Comparison of ENCODE assay signal across 11 mouse cellular contexts in the genomic region with DNA sequence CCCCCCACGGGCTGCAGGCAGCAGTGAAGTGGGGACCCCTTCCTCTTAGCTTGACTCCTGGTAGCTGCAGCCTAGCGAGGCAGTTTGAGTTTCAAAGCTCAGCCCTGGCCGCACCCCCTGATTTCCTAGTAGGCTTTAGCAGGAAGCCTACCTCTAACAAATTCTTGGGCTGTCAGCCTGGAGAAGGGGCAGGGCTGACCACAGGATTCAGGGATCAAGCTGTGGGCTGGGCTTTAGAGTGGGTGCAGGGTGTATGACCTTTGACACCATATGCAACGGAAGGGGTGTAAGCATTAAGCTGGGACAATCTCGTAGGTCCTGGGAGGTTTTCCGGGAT. TPM values are rescaled to one million over a fixed set of nuclear protein-coding genes. Genes with fewer than 3 reads are reported as not detected.
DNase-seq lines count a peak whose midpoint lies in the region; ATAC-seq and TF ChIP-seq lines count a peak whose summit lies in the region.
"Had no signal": no experiment of that assay in that cellular context is flagged by ENCODE, and none has a peak within 500 bp of the region (broad histone marks: within the 10 kb centered on the region; RNA-seq: fewer than 3 reads in every experiment).

No protein-coding gene starts in this region.

- 0 out of 2 replicates have a peak, but pooled peaks have one; percentile 2 for ATAC-seq in hindbrain, embryonic 12.5 days (ENCODE audit: low FRiP score)
- ATAC-seq in hindbrain, embryonic 16.5 days = no peak
- 0 out of 2 replicates have a peak, but pooled peaks have one; percentile 2 for ATAC-seq in kidney, embryonic 15.5 days (replicated peaks; ENCODE audit: low FRiP score)
- ATAC-seq in neural tube, embryonic 15.5 days (ENCODE audit: low FRiP score) = no peak

- H3K9me3 ChIP-seq in hindbrain, embryonic 12.5 days (replicated peaks) = no peaks in the 10 kb centered on the region
- H3K9me3 ChIP-seq in hindbrain, embryonic 16.5 days (ENCODE audit: control insufficient read depth, low read length) = no peaks in the 10 kb centered on the region
- no peaks in the 10 kb centered on the region for H3K9me3 ChIP-seq in embryonic facial prominence, embryonic 10.5 days
- H3K9me3 ChIP-seq in kidney, embryonic 15.5 days (replicated peaks) = no peaks in the 10 kb centered on the region
- H3K9me3 ChIP-seq in neural tube, embryonic 15.5 days (replicated peaks) = no peaks in the 10 kb centered on the region
- H3K9me3 ChIP-seq: embryonic facial prominence, embryonic 13.5 days; limb, embryonic 15.5 days had no signal

- H3K4me2 ChIP-seq in hindbrain, embryonic 12.5 days (replicated peaks) = no peak overlapping the region
- no peak overlapping the region for H3K4me2 ChIP-seq in hindbrain, embryonic 16.5 days (ENCODE audit: low read length)
- peak overlapping the region; percentile 41 for H3K4me2 ChIP-seq in kidney, embryonic 15.5 days
- H3K4me2 ChIP-seq in neural tube, embryonic 15.5 days = no peak overlapping the region
- H3K4me2 ChIP-seq: embryonic facial prominence, embryonic 13.5 days; limb, embryonic 15.5 days had no signal

- TF ChIP-seq POLR2A in thymus, adult 2 months (IDR thresholded peaks at IDR 0.05; ENCODE audit: control insufficient read depth, extremely low read depth, insufficient read depth, low read length, poor library complexity) = no peak

- H3K27me3 ChIP-seq in hindbrain, embryonic 12.5 days = no peaks in the 10 kb centered on the region
- H3K27me3 ChIP-seq in hindbrain, embryonic 16.5 days (replicated peaks; ENCODE audit: control insufficient read depth, insufficient read depth, low read length) = no peaks in the 10 kb centered on the region
- H3K27me3 ChIP-seq in embryonic facial prominence, embryonic 10.5 days (replicated peaks; ENCODE audit: low read depth, poor library complexity, severe bottlenecking) = no peaks in the 10 kb centered on the region
- H3K27me3 ChIP-seq in kidney, embryonic 15.5 days = no peaks in the 10 kb centered on the region
- no peaks in the 10 kb centered on the region for H3K27me3 ChIP-seq in thymus, adult 2 months (ENCODE audit: control insufficient read depth, insufficient read depth, low read length)
- H3K27me3 ChIP-seq in neural tube, embryonic 15.5 days (replicated peaks) = no peaks in the 10 kb centered on the region
- H3K27me3 ChIP-seq: embryonic facial prominence, embryonic 13.5 days; limb, embryonic 15.5 days had no signal

- no peak overlapping the region for H3K27ac ChIP-seq in hindbrain, embryonic 12.5 days
- no peak overlapping the region for H3K27ac ChIP-seq in hindbrain, embryonic 16.5 days (ENCODE audit: low read depth, low read length)
- peak overlapping the region; percentile 69 for H3K27ac ChIP-seq in embryonic facial prominence, embryonic 10.5 days (replicated peaks)
- peak overlapping the region; percentile 61 for H3K27ac ChIP-seq in kidney, embryonic 15.5 days
- H3K27ac ChIP-seq in thymus, adult 2 months (ENCODE audit: control insufficient read depth, insufficient read depth, low read length) = no peak overlapping the region
- H3K27ac ChIP-seq in neural tube, embryonic 15.5 days (replicated peaks) = no peak overlapping the region
- H3K27ac ChIP-seq: embryonic facial prominence, embryonic 13.5 days had no signal

- DNase-seq in embryonic facial prominence, embryonic 10.5 days (ENCODE audit: low spot score) = no peak
- peak; percentile 32 for DNase-seq in lung, postnatal 14 days
- DNase-seq in ovary, postnatal 36 days (ENCODE audit: low spot score) = no peak
- no peak for DNase-seq in thymus, adult 2 months
- DNase-seq: retina, postnatal 1 day had no signal

- H3K4me1 ChIP-seq in hindbrain, embryonic 12.5 days = peaks cover 27% of the 10 kb centered on the region
- H3K4me1 ChIP-seq in hindbrain, embryonic 16.5 days (ENCODE audit: control insufficient read depth, insufficient read depth, low read depth, low read length) = no peaks in the 10 kb centered on the region
- peaks cover 56% of the 10 kb centered on the region for H3K4me1 ChIP-seq in embryonic facial prominence, embryonic 10.5 days
- H3K4me1 ChIP-seq in kidney, embryonic 15.5 days = peaks cover 62% of the 10 kb centered on the region
- no peaks in the 10 kb centered on the region for H3K4me1 ChIP-seq in thymus, adult 2 months (replicated peaks; ENCODE audit: control insufficient read depth, insufficient read depth, low read length)
- H3K4me1 ChIP-seq in neural tube, embryonic 15.5 days = peaks cover 19% of the 10 kb centered on the region

- H3K9ac ChIP-seq in hindbrain, embryonic 12.5 days = no peak overlapping the region
- no peak overlapping the region; the same call in 1 of the 2 replicates for H3K9ac ChIP-seq in hindbrain, embryonic 16.5 days (ENCODE audit: low read depth, low read length)
- peak overlapping the region; percentile 7; the same call in 1 of the 2 replicates for H3K9ac ChIP-seq in kidney, embryonic 15.5 days
- no peak overlapping the region for H3K9ac ChIP-seq in neural tube, embryonic 15.5 days (replicated peaks)
- H3K9ac ChIP-seq: embryonic facial prominence, embryonic 13.5 days; limb, embryonic 15.5 days had no signal

- TF ChIP-seq CTCF in thymus, adult 2 months (IDR thresholded peaks at IDR 0.05; ENCODE audit: borderline replicate concordance, control insufficient read depth, extremely low read depth, insufficient read depth, low read length, poor library complexity) = no peak

- no peak overlapping the region for H3K4me3 ChIP-seq in hindbrain, embryonic 12.5 days
- no peak overlapping the region for H3K4me3 ChIP-seq in hindbrain, embryonic 16.5 days (ENCODE audit: low read length)
- no peak overlapping the region for H3K4me3 ChIP-seq in embryonic facial prominence, embryonic 10.5 days
- H3K4me3 ChIP-seq in kidney, embryonic 15.5 days (replicated peaks) = no peak overlapping the region
- no peak overlapping the region for H3K4me3 ChIP-seq in thymus, adult 2 months (ENCODE audit: control insufficient read depth, insufficient read depth, low read length)
- H3K4me3 ChIP-seq in neural tube, embryonic 15.5 days (replicated peaks) = no peak overlapping the region
- H3K4me3 ChIP-seq: embryonic facial prominence, embryonic 13.5 days; limb, embryonic 15.5 days had no signal

- no peaks in the 10 kb centered on the region for H3K36me3 ChIP-seq in hindbrain, embryonic 12.5 days
- no peaks in the 10 kb centered on the region for H3K36me3 ChIP-seq in hindbrain, embryonic 16.5 days (ENCODE audit: control insufficient read depth, insufficient read depth, low read length)
- H3K36me3 ChIP-seq in embryonic facial prominence, embryonic 10.5 days (replicated peaks) = no peaks in the 10 kb centered on the region
- no peaks in the 10 kb centered on the region for H3K36me3 ChIP-seq in kidney, embryonic 15.5 days
- H3K36me3 ChIP-seq in thymus, adult 2 months (ENCODE audit: control insufficient read depth, insufficient read depth, low read length) = no peaks in the 10 kb centered on the region
- no peaks in the 10 kb centered on the region for H3K36me3 ChIP-seq in neural tube, embryonic 15.5 days
- H3K36me3 ChIP-seq: embryonic facial prominence, embryonic 13.5 days; limb, embryonic 15.5 days had no signal

- WGBS in hindbrain, embryonic 12.5 days = 79% methylated on average over 6 of the region's 6 CpGs
- WGBS in hindbrain, embryonic 16.5 days = 81% methylated on average over 6 of the region's 6 CpGs
- WGBS in embryonic facial prominence, embryonic 10.5 days = 75% methylated on average over 6 of the region's 6 CpGs
- 43% methylated on average over 6 of the region's 6 CpGs for WGBS in kidney, embryonic 15.5 days
- WGBS in thymus, adult 2 months = 68% methylated on average over 6 of the region's 6 CpGs
- 89% methylated on average over 6 of the region's 6 CpGs for WGBS in neural tube, embryonic 15.5 days

RNA-seq across cellular contexts. Expression of a gene that starts 0.6 kb away (rescaled TPM):
- 71.8 and 73.0 TPM in 2 replicates for polyA plus RNA-seq in hindbrain, embryonic 12.5 days (2016; fragmentation: Nextera tagmentation; extraction: Ambion mirVana)
- polyA plus RNA-seq in hindbrain, embryonic 16.5 days (2015; fragmentation: Nextera tagmentation; extraction: Ambion mirVana) = 59.3 and 62.3 TPM in 2 replicates
- polyA plus RNA-seq in embryonic facial prominence, embryonic 10.5 days (2016; fragmentation: Nextera tagmentation; extraction: Ambion mirVana) = 70.6 and 74.1 TPM in 2 replicates
- 60.9 and 77.5 TPM in 2 replicates for polyA plus RNA-seq in kidney, embryonic 15.5 days (2015; fragmentation: Nextera tagmentation; extraction: Ambion mirVana)
- polyA plus RNA-seq in thymus, adult 2 months (2012; rRNA removed) = 4.9 and 6.4 TPM in 2 replicates
- polyA plus RNA-seq in neural tube, embryonic 15.5 days (2015; fragmentation: Nextera tagmentation; extraction: Ambion mirVana) = 60.3 and 69.0 TPM in 2 replicates

RNA-seq across cellular contexts. Expression of a gene that starts 37.2 kb away (rescaled TPM):
- polyA plus RNA-seq in hindbrain, embryonic 12.5 days (2016; fragmentation: Nextera tagmentation; extraction: Ambion mirVana) = 14.2 and 15.6 TPM in 2 replicates
- polyA plus RNA-seq in hindbrain, embryonic 16.5 days (2015; fragmentation: Nextera tagmentation; extraction: Ambion mirVana) = 38.3 and 40.1 TPM in 2 replicates
- 3.9 and 5.8 TPM in 2 replicates for polyA plus RNA-seq in embryonic facial prominence, embryonic 10.5 days (2016; fragmentation: Nextera tagmentation; extraction: Ambion mirVana)
- polyA plus RNA-seq in kidney, embryonic 15.5 days (2015; fragmentation: Nextera tagmentation; extraction: Ambion mirVana) = 10.0 and 10.9 TPM in 2 replicates
- polyA plus RNA-seq in thymus, adult 2 months (2012; rRNA removed) = 0.50 and 0.69 TPM in 2 replicates
- 29.5 and 33.2 TPM in 2 replicates for polyA plus RNA-seq in neural tube, embryonic 15.5 days (2015; fragmentation: Nextera tagmentation; extraction: Ambion mirVana)

Comparison
In these comparisons a context has a peak if more than half of its experiments do, and no peak if none do; other contexts are left out.
1. ATAC-seq: peak in hindbrain, embryonic 12.5 days (single experiment) and kidney, embryonic 15.5 days (single experiment); none in hindbrain, embryonic 16.5 days (single experiment) and neural tube, embryonic 15.5 days (single experiment).
2. H3K27ac ChIP-seq: peak in embryonic facial prominence, embryonic 10.5 days (single experiment) and kidney, embryonic 15.5 days (single experiment); none in hindbrain, embryonic 12.5 days (single experiment), hindbrain, embryonic 16.5 days (single experiment), thymus, adult 2 months (single experiment) and neural tube, embryonic 15.5 days (single experiment).